Mouse (Mus musculus): ENCODE results near the gene Ankle2.

DNA sequence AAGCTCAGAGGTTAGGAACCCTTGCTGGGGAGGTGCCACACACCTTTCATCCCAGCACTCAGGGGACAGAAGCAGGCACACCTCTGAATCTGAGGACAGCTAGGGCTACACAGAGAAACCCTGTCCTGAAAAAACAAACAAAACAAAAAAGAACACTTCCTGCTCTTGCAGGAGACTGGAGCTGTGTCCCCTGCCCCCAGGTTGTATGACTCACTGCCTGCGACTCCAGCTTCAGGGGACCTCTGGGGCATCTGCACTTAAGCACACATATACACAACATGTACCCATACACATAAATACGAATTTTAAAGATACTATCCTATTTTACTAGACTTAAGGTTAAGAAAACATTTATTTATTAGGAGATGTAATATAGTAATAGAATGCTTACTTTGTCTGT is 13.3 kb downstream of the Ankle2 start:
- TF ChIP-seq CHD1 (IDR thresholded peaks at IDR 0.05; ENCODE audit: low read depth, low read length) (no peak), RCOR1 (conservative IDR thresholded peaks at IDR 0.05; ENCODE audit: low read depth, low read length) (no peak)
